Mouse (Mus musculus): ENCODE results near the gene Pex5. TPM values are rescaled to one million over a fixed set of nuclear protein-coding genes. Genes with fewer than 3 reads are reported as not detected.

Pex5 gene
- polyA plus RNA-seq (2016; fragmentation: Nextera tagmentation; extraction: Ambion mirVana): 23.7 and 25.4 TPM in 2 replicates

DNA sequence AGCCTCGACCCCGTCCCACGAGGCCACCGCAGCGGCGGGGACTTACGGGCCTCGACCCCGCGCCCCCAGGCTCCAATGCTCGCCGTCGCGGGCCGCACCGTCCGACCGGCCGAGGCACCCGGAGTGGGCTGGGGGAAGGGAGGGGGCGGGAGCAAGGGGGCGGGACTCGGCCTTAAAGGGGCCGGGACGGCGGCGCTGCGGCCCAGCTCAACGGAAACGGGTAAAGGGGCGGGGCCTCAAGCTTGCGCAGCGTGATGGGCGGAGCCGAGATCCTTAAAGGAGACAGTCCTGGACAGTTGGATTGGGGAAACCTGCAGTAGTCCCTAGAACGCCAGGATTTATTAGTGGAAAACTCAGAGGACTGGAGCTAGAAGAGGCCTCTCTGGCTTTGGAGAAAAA, at the start of gene Pex5:
Gene Pex5 (minus strand): TSS at position 141 of the 399 bp plus-strand sequence.
- ATAC-seq (ENCODE audit: insufficient number of reproducible peaks, low FRiP score): peak; percentile 96
- Histone ChIP-seq H3K4me3 (peak within 1 kb of the TSS; percentile 91), H3K9me3 (replicated peaks) (no peaks in the 10 kb centered on the region), H3K27me3 (replicated peaks) (no peaks in the 10 kb centered on the region), H3K27ac (ENCODE audit: poor library complexity, severe bottlenecking) (peak within 1 kb of the TSS; percentile 76), H3K9ac (peak within 1 kb of the TSS; percentile 93), H3K4me2 (peak within 1 kb of the TSS; percentile 74), H3K4me1 (replicated peaks) (peaks cover 15% of the 10 kb centered on the region), H3K36me3 (peaks cover 19% of the 10 kb centered on the region)
- WGBS: under 1% methylated on average over 36 of the region's 36 CpGs

GRCm38 (mm10) chr6:124463881-124464291, 49.0 kb upstream of the Pex5 start:
- peak overlapping the region; percentile 84 for H3K4me2 ChIP-seq
- H3K27ac ChIP-seq (ENCODE audit: poor library complexity, severe bottlenecking): no peak overlapping the region
- H3K9ac ChIP-seq: no peak overlapping the region
- no peak overlapping the region for H3K4me3 ChIP-seq
- H3K36me3 ChIP-seq: no peaks in the 10 kb centered on the region
- H3K4me1 ChIP-seq (replicated peaks): peaks cover 5% of the 10 kb centered on the region; the same call in 1 of the 2 replicates
- ATAC-seq (ENCODE audit: insufficient number of reproducible peaks, low FRiP score): no peak
- peaks cover 36% of the 10 kb centered on the region for H3K27me3 ChIP-seq (replicated peaks)
- WGBS: 21% methylated on average over 8 of the region's 8 CpGs
- H3K9me3 ChIP-seq (replicated peaks): no peaks in the 10 kb centered on the region

- Histone ChIP-seq H3K36me3 (no peaks in the 10 kb centered on the region), H3K4me3 (no peak overlapping the region), H3K9ac (no peak overlapping the region), H3K4me2 (no peak overlapping the region), H3K4me1 (replicated peaks) (no peaks in the 10 kb centered on the region; the same call in 1 of the 2 replicates), H3K9me3 (replicated peaks) (no peaks in the 10 kb centered on the region), H3K27me3 (replicated peaks) (peaks cover 42% of the 10 kb centered on the region), H3K27ac (ENCODE audit: poor library complexity, severe bottlenecking) (no peak overlapping the region)
- ATAC-seq (ENCODE audit: insufficient number of reproducible peaks, low FRiP score): no peak
- WGBS: 56% methylated on average over 4 of the region's 4 CpGs
Observed at GRCm38 (mm10) chr6:124459388-124459787, 44.5 kb upstream of the Pex5 start.

- Histone ChIP-seq H3K36me3 (no peaks in the 10 kb centered on the region), H3K9ac (no peak overlapping the region), H3K4me1 (replicated peaks) (no peaks in the 10 kb centered on the region), H3K4me3 (no peak overlapping the region), H3K27me3 (replicated peaks) (peaks cover 34% of the 10 kb centered on the region), H3K27ac (ENCODE audit: poor library complexity, severe bottlenecking) (no peak overlapping the region), H3K4me2 (no peak overlapping the region), H3K9me3 (replicated peaks) (no peaks in the 10 kb centered on the region)
- WGBS: 83% methylated on average over 11 of the region's 11 CpGs
- no peak for ATAC-seq (ENCODE audit: insufficient number of reproducible peaks, low FRiP score)
Observed at GRCm38 (mm10) chr6:124458505-124458904, 43.6 kb upstream of the Pex5 start.

GRCm38 (mm10) chr6:124457827-124458226, 43.0 kb upstream of the Pex5 start:
- H3K27me3 ChIP-seq (replicated peaks): peaks cover 27% of the 10 kb centered on the region
- no peaks in the 10 kb centered on the region for H3K36me3 ChIP-seq
- H3K4me1 ChIP-seq (replicated peaks): no peaks in the 10 kb centered on the region
- no peak overlapping the region for H3K4me3 ChIP-seq
- H3K4me2 ChIP-seq: no peak overlapping the region
- ATAC-seq (ENCODE audit: insufficient number of reproducible peaks, low FRiP score): no peak
- 86% methylated on average over 5 of the region's 5 CpGs for WGBS
- no peak overlapping the region for H3K27ac ChIP-seq (ENCODE audit: poor library complexity, severe bottlenecking)
- H3K9ac ChIP-seq: no peak overlapping the region
- H3K9me3 ChIP-seq (replicated peaks): no peaks in the 10 kb centered on the region

DNA sequence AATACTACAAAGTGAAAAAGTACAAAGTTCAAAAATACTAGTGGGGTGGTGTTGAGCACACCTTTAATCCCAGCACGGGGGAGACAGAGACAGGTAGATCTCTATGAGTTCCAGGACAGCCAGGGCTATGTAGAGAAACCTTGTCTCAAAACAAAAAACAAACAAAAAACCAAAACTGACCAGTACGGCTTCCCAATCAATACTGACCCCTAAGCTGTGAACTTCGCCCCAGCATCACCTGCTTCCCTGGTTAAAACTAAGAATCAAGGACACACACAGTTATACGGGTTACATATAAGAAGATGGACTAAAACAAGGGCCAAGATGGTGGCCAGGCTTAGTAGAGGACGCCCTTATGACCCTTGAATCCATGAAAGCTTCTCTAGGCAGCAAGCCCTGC, 41.4 kb upstream of the Pex5 start:
- H3K9me3 ChIP-seq (replicated peaks): no peaks in the 10 kb centered on the region
- no peak for ATAC-seq (ENCODE audit: insufficient number of reproducible peaks, low FRiP score)
- no peaks in the 10 kb centered on the region for H3K36me3 ChIP-seq
- H3K4me1 ChIP-seq (replicated peaks): no peaks in the 10 kb centered on the region
- WGBS: 87% methylated on average over 5 of the region's 5 CpGs
- no peak overlapping the region for H3K4me3 ChIP-seq
- no peak overlapping the region for H3K9ac ChIP-seq
- H3K27ac ChIP-seq (ENCODE audit: poor library complexity, severe bottlenecking): no peak overlapping the region
- H3K4me2 ChIP-seq: no peak overlapping the region
- H3K27me3 ChIP-seq (replicated peaks): peaks cover 18% of the 10 kb centered on the region

GRCm38 (mm10) chr6:124453756-124454155, 38.9 kb upstream of the Pex5 start:
- Histone ChIP-seq H3K9ac (no peak overlapping the region), H3K4me3 (no peak overlapping the region), H3K27me3 (replicated peaks) (peaks cover 30% of the 10 kb centered on the region), H3K27ac (ENCODE audit: poor library complexity, severe bottlenecking) (no peak overlapping the region), H3K9me3 (replicated peaks) (no peaks in the 10 kb centered on the region), H3K4me1 (replicated peaks) (no peaks in the 10 kb centered on the region), H3K4me2 (no peak overlapping the region), H3K36me3 (no peaks in the 10 kb centered on the region)
- no peak for ATAC-seq (ENCODE audit: insufficient number of reproducible peaks, low FRiP score)
- 40% methylated on average over 4 of the region's 4 CpGs for WGBS

- Histone ChIP-seq H3K27me3 (replicated peaks) (peaks cover 26% of the 10 kb centered on the region), H3K9ac (no peak overlapping the region), H3K4me2 (no peak overlapping the region), H3K4me1 (replicated peaks) (no peaks in the 10 kb centered on the region), H3K9me3 (replicated peaks) (no peaks in the 10 kb centered on the region), H3K4me3 (no peak overlapping the region), H3K36me3 (no peaks in the 10 kb centered on the region), H3K27ac (ENCODE audit: poor library complexity, severe bottlenecking) (no peak overlapping the region)
- WGBS: 65% methylated on average over 3 of the region's 3 CpGs
- ATAC-seq (ENCODE audit: insufficient number of reproducible peaks, low FRiP score): no peak
Observed at GRCm38 (mm10) chr6:124451995-124452394, 37.1 kb upstream of the Pex5 start.

- Histone ChIP-seq H3K4me3 (no peak overlapping the region), H3K36me3 (no peaks in the 10 kb centered on the region), H3K27ac (ENCODE audit: poor library complexity, severe bottlenecking) (no peak overlapping the region), H3K4me1 (replicated peaks) (no peaks in the 10 kb centered on the region), H3K27me3 (replicated peaks) (peaks cover 24% of the 10 kb centered on the region), H3K9ac (no peak overlapping the region), H3K4me2 (no peak overlapping the region), H3K9me3 (replicated peaks) (no peaks in the 10 kb centered on the region)
- ATAC-seq (ENCODE audit: insufficient number of reproducible peaks, low FRiP score): no peak
- 77% methylated on average over 18 of the region's 18 CpGs for WGBS
Observed at GRCm38 (mm10) chr6:124449668-124450383, 35.0 kb upstream of the Pex5 start.

DNA sequence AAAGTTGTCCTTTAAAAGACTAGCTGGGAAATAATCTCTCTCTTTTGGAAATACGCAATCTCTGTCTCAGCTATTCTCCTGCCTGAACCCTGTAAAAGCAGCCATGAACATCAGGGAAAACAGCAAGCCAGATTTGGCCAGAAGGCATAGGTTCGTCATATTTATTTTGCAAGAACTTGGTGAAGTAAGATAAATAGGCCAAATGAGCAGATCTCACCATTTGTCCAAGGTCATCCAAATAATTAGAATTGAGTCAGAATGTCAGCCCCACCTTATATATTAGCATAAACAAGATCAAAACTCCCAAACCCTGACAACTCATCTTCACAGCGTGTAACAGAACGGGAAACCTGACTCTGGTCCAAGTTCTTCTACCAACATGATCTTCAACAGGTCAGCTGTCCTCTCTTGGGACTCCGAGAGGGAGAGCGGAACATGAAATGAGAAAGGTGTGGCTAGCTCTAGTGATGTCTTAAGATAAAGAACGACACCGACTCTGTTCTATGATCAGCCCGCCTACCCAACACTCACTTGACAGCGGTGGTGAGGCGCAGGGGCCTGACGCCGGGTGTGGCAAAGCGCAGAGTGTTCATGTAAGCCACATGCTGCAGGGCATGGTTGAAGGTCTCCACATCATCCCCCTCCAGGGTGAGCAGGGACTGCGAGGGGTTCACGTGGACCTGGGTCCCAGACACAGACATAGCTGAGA, 34.2 kb upstream of the Pex5 start:
- no peak overlapping the region for H3K9ac ChIP-seq
- no peak overlapping the region for H3K4me3 ChIP-seq
- H3K36me3 ChIP-seq: no peaks in the 10 kb centered on the region
- no peak for ATAC-seq (ENCODE audit: insufficient number of reproducible peaks, low FRiP score)
- no peak overlapping the region for H3K4me2 ChIP-seq
- peaks cover 28% of the 10 kb centered on the region for H3K27me3 ChIP-seq (replicated peaks)
- WGBS: 85% methylated on average over 16 of the region's 16 CpGs
- H3K27ac ChIP-seq (ENCODE audit: poor library complexity, severe bottlenecking): no peak overlapping the region
- no peaks in the 10 kb centered on the region for H3K4me1 ChIP-seq (replicated peaks)
- H3K9me3 ChIP-seq (replicated peaks): no peaks in the 10 kb centered on the region

- no peaks in the 10 kb centered on the region for H3K4me1 ChIP-seq (replicated peaks)
- peaks cover 28% of the 10 kb centered on the region for H3K27me3 ChIP-seq (replicated peaks)
- H3K36me3 ChIP-seq: no peaks in the 10 kb centered on the region
- WGBS: 69% methylated on average over 10 of the region's 10 CpGs
- no peak overlapping the region for H3K4me3 ChIP-seq
- no peaks in the 10 kb centered on the region for H3K9me3 ChIP-seq (replicated peaks)
- no peak overlapping the region for H3K27ac ChIP-seq (ENCODE audit: poor library complexity, severe bottlenecking)
- ATAC-seq (ENCODE audit: insufficient number of reproducible peaks, low FRiP score): no peak
- H3K4me2 ChIP-seq: no peak overlapping the region
- H3K9ac ChIP-seq: no peak overlapping the region
Observed at GRCm38 (mm10) chr6:124448186-124448852, 33.5 kb upstream of the Pex5 start.

Measured in heart, embryonic 12.5 days (tissue).